Mouse (Mus musculus) ZHBTc4 (cell line): Measurements from ENCODE around the gene Creg1.

Experiments
- DNase-seq: peaks from one replicate; pipeline ENCODE4 v3.0.0-alpha.2; 2011; ENCODE audit warnings: low read depth, low spot score

Gene Creg1

GRCm38 (mm10) chr1:165763635-165764372 lies at the start of gene Creg1:
TSS of gene Creg1 (plus strand) at chr1:165763746.
- peak; percentile 95 for DNase-seq

- no peak for DNase-seq
These were observed 49.7 kb upstream of the Creg1 start for GRCm38 (mm10) chr1:165713798-165714197.

- DNase-seq, result no peak
These were observed 47.1 kb upstream of the Creg1 start for GRCm38 (mm10) chr1:165716426-165716825.

- no peak for DNase-seq
These were observed 45.6 kb upstream of the Creg1 start for GRCm38 (mm10) chr1:165717711-165718542.

- DNase-seq, result no peak
These were observed 44.9 kb upstream of the Creg1 start for GRCm38 (mm10) chr1:165718543-165719105.

GRCm38 (mm10) chr1:165722531-165723123 lies 40.9 kb upstream of the Creg1 start:
- DNase-seq, result no peak

GRCm38 (mm10) chr1:165724219-165725033 lies 39.1 kb upstream of the Creg1 start:
- no peak for DNase-seq

GRCm38 (mm10) chr1:165725039-165725644 lies 38.4 kb upstream of the Creg1 start:
- no peak for DNase-seq

GRCm38 (mm10) chr1:165726986-165727385 lies 36.6 kb upstream of the Creg1 start:
- DNase-seq, result no peak

- no peak for DNase-seq
These were observed 35.4 kb upstream of the Creg1 start for GRCm38 (mm10) chr1:165728057-165728639.

GRCm38 (mm10) chr1:165730129-165730528 lies 33.4 kb upstream of the Creg1 start:
- DNase-seq, result no peak

- DNase-seq, result no peak
These were observed 32.0 kb upstream of the Creg1 start for GRCm38 (mm10) chr1:165731553-165731952.

GRCm38 (mm10) chr1:165734840-165735239 lies 28.7 kb upstream of the Creg1 start:
- no peak for DNase-seq

GRCm38 (mm10) chr1:165735826-165736818 lies 27.4 kb upstream of the Creg1 start:
- peak; percentile 87 for DNase-seq

- DNase-seq, result no peak
These were observed 26.1 kb upstream of the Creg1 start for GRCm38 (mm10) chr1:165737451-165737850.

GRCm38 (mm10) chr1:165737867-165738266 lies 25.7 kb upstream of the Creg1 start:
- DNase-seq, result no peak

GRCm38 (mm10) chr1:165738985-165739384 lies 24.6 kb upstream of the Creg1 start:
- no peak for DNase-seq

- DNase-seq, result no peak
These were observed 21.6 kb upstream of the Creg1 start for GRCm38 (mm10) chr1:165741989-165742388.

- no peak for DNase-seq
These were observed 15.5 kb upstream of the Creg1 start for GRCm38 (mm10) chr1:165748053-165748452.
